15 mouse cellular contexts compared by ENCODE assay signal in genomic region chr6:135066795-135067445, GRCm38 (mm10). TPM values are rescaled to one million over a fixed set of nuclear protein-coding genes. Genes with fewer than 3 reads are reported as not detected.
DNase-seq lines count a peak whose midpoint lies in the region; ATAC-seq and TF ChIP-seq lines count a peak whose summit lies in the region.
"Had no signal": no experiment of that assay in that cellular context is flagged by ENCODE, and none has a peak within 500 bp of the region (broad histone marks: within the 10 kb centered on the region; RNA-seq: fewer than 3 reads in every experiment).

No protein-coding gene starts in this region.

- H3K4me3 ChIP-seq in heart, postnatal 0 days (ENCODE audit: low read depth, low read length): no peak overlapping the region
- H3K4me3 ChIP-seq in neural tube, embryonic 12.5 days: no peak overlapping the region
- H3K4me3 ChIP-seq in limb, embryonic 14.5 days (replicated peaks; ENCODE audit: low read length): no peak overlapping the region
- H3K4me3 ChIP-seq in hindbrain, embryonic 13.5 days: no peak overlapping the region
- H3K4me3 ChIP-seq: megakaryocyte, embryonic 14.5 days had no signal

- WGBS in heart, postnatal 0 days: 60% methylated on average over 6 of the region's 6 CpGs
- 11% methylated on average over 6 of the region's 6 CpGs for WGBS in neural tube, embryonic 12.5 days
- 40% methylated on average over 6 of the region's 6 CpGs for WGBS in limb, embryonic 14.5 days
- WGBS in hindbrain, embryonic 13.5 days: 23% methylated on average over 6 of the region's 6 CpGs

- no peak overlapping the region for H3K27ac ChIP-seq in heart, postnatal 0 days (ENCODE audit: low read depth)
- H3K27ac ChIP-seq in neural tube, embryonic 12.5 days: no peak overlapping the region
- no peak overlapping the region for H3K27ac ChIP-seq in limb, embryonic 14.5 days (replicated peaks; ENCODE audit: low read depth, low read length)
- no peak overlapping the region for H3K27ac ChIP-seq in hindbrain, embryonic 13.5 days
- H3K27ac ChIP-seq: limb, embryonic 12.5 days had no signal

- TF ChIP-seq EP300 in heart, postnatal 0 days (IDR thresholded peaks at IDR 0.05; ENCODE audit: low read depth): no peak

- H3K9me3 ChIP-seq in heart, postnatal 0 days (replicated peaks; ENCODE audit: control insufficient read depth, low read length): no peaks in the 10 kb centered on the region
- no peaks in the 10 kb centered on the region for H3K9me3 ChIP-seq in neural tube, embryonic 12.5 days
- no peaks in the 10 kb centered on the region for H3K9me3 ChIP-seq in limb, embryonic 14.5 days (ENCODE audit: control insufficient read depth, low read length)
- no peaks in the 10 kb centered on the region for H3K9me3 ChIP-seq in hindbrain, embryonic 13.5 days
- H3K9me3 ChIP-seq: limb, embryonic 12.5 days; megakaryocyte, embryonic 14.5 days had no signal

- peak overlapping the region; percentile 13; the same call in 1 of the 2 replicates for H3K4me2 ChIP-seq in heart, postnatal 0 days (ENCODE audit: low read depth, low read length)
- H3K4me2 ChIP-seq in neural tube, embryonic 12.5 days (replicated peaks): peak overlapping the region; percentile 24
- 0 out of 2 replicates have a peak overlapping the region, but pooled peaks have one; percentile 7 for H3K4me2 ChIP-seq in limb, embryonic 14.5 days (replicated peaks; ENCODE audit: low read depth, low read length, severe bottlenecking)
- H3K4me2 ChIP-seq in hindbrain, embryonic 13.5 days: no peak overlapping the region

- H3K36me3 ChIP-seq in heart, postnatal 0 days (replicated peaks; ENCODE audit: control insufficient read depth, insufficient read depth, low read length): no peaks in the 10 kb centered on the region
- H3K36me3 ChIP-seq in neural tube, embryonic 12.5 days: no peaks in the 10 kb centered on the region
- no peaks in the 10 kb centered on the region for H3K36me3 ChIP-seq in limb, embryonic 14.5 days (ENCODE audit: control insufficient read depth, insufficient read depth, low read length)
- no peaks in the 10 kb centered on the region for H3K36me3 ChIP-seq in hindbrain, embryonic 13.5 days
- H3K36me3 ChIP-seq: limb, embryonic 12.5 days had no signal

- 0 out of 2 replicates have a peak, but pooled peaks cover 5% of the 10 kb centered on the region for H3K27me3 ChIP-seq in heart, postnatal 0 days (ENCODE audit: control insufficient read depth, insufficient read depth, low read length)
- H3K27me3 ChIP-seq in neural tube, embryonic 12.5 days (replicated peaks): peaks cover 5% of the 10 kb centered on the region; the same call in 1 of the 2 replicates
- peaks cover 3% of the 10 kb centered on the region; the same call in 1 of the 2 replicates for H3K27me3 ChIP-seq in limb, embryonic 14.5 days (ENCODE audit: control insufficient read depth, insufficient read depth, low read length)
- peaks cover 44% of the 10 kb centered on the region for H3K27me3 ChIP-seq in hindbrain, embryonic 13.5 days

- no peak for DNase-seq in heart, postnatal 0 days (ENCODE audit: low spot score)
- DNase-seq in heart, adult 8-10 months (ENCODE audit: low spot score): no peak
- no peak for DNase-seq in neural tube, embryonic 10.5 days (ENCODE audit: extremely low spot score, low spot score)
- no peak for DNase-seq in limb, embryonic 14.5 days (ENCODE audit: low spot score)
- DNase-seq in adrenal gland, postnatal 25 days: no peak
- no peak for DNase-seq in layer of hippocampus, adult 9-11 months
- DNase-seq: adrenal gland, postnatal 14 days; cerebellum, adult 8-10 months; gastrocnemius, postnatal 14 days; kidney, postnatal 36 days had no signal

- no peak for TF ChIP-seq CTCF in heart, postnatal 0 days (IDR thresholded peaks at IDR 0.05; ENCODE audit: low read depth)

- H3K4me1 ChIP-seq in heart, postnatal 0 days (ENCODE audit: control insufficient read depth, insufficient read depth): peaks cover 5% of the 10 kb centered on the region; the same call in 1 of the 2 replicates
- peaks cover 24% of the 10 kb centered on the region for H3K4me1 ChIP-seq in neural tube, embryonic 12.5 days
- H3K4me1 ChIP-seq in limb, embryonic 14.5 days (ENCODE audit: control insufficient read depth, insufficient read depth, low read length): no peaks in the 10 kb centered on the region
- H3K4me1 ChIP-seq in hindbrain, embryonic 13.5 days (replicated peaks): peaks cover 13% of the 10 kb centered on the region

- H3K9ac ChIP-seq in heart, postnatal 0 days (replicated peaks; ENCODE audit: low read depth, low read length): no peak overlapping the region
- H3K9ac ChIP-seq in neural tube, embryonic 12.5 days: no peak overlapping the region
- no peak overlapping the region for H3K9ac ChIP-seq in limb, embryonic 14.5 days (ENCODE audit: low read depth, low read length, severe bottlenecking)
- H3K9ac ChIP-seq in hindbrain, embryonic 13.5 days: no peak overlapping the region
- H3K9ac ChIP-seq: limb, embryonic 12.5 days had no signal

- ATAC-seq in heart, postnatal 0 days (ENCODE audit: insufficient read depth, low read depth): no peak
- ATAC-seq in neural tube, embryonic 12.5 days (ENCODE audit: low FRiP score, low read depth): no peak
- ATAC-seq in limb, embryonic 14.5 days (ENCODE audit: low FRiP score, low read depth): no peak
- ATAC-seq in hindbrain, embryonic 13.5 days (ENCODE audit: low FRiP score): no peak

- TF ChIP-seq POLR2A in limb, embryonic 14.5 days (IDR thresholded peaks at IDR 0.05; ENCODE audit: borderline replicate concordance, extremely low read depth, insufficient read depth, insufficient read length): no peak

RNA-seq across cellular contexts. Expression of gene Gprc5a, which starts 1.5 kb away (rescaled TPM):
- 0.12 TPM in 1 of 2 replicates, not detected in the other for total RNA-seq in heart, postnatal 0 days (2014; rRNA removed; ENCODE audit: low replicate concordance)
- 2.3 and 2.5 TPM in 2 replicates for polyA plus RNA-seq in heart, postnatal 0 days (2015; fragmentation: Nextera tagmentation; extraction: Ambion mirVana)
- 1 to 10 TPM in 2 of 4 experiments, under 1 TPM in 2; 0.75 to 1.9 (median 0.93) TPM for total RNA-seq in heart, adult 8-10 months (2022)
- 2.5 and 3.3 TPM in 2 replicates for polyA plus RNA-seq in neural tube, embryonic 12.5 days (2016; fragmentation: Nextera tagmentation; extraction: Ambion mirVana)
- polyA plus RNA-seq in limb, embryonic 14.5 days (2012; rRNA removed): 2.7 and 2.8 TPM in 2 replicates
- 3.8 and 4.7 TPM in 2 replicates for polyA plus RNA-seq in limb, embryonic 14.5 days (2014; fragmentation: Nextera tagmentation; extraction: Ambion mirVana)
- 0.33 and 0.71 TPM in 2 replicates for total RNA-seq in adrenal gland, postnatal 25 days (2021)
- polyA plus RNA-seq in hindbrain, embryonic 13.5 days (2015; fragmentation: Nextera tagmentation; extraction: Ambion mirVana): 0.72 and 1.1 TPM in 2 replicates
- total RNA-seq: MEL had no signal

RNA-seq across cellular contexts. Expression of gene Gprc5d, which starts 51.2 kb away (rescaled TPM):
- total RNA-seq in heart, postnatal 0 days (2014; rRNA removed; ENCODE audit: low replicate concordance): not detected in 2 replicates
- polyA plus RNA-seq in heart, postnatal 0 days (2015; fragmentation: Nextera tagmentation; extraction: Ambion mirVana): not detected in 2 replicates
- not detected for total RNA-seq in heart, adult 8-10 months (2022)
- polyA plus RNA-seq in neural tube, embryonic 12.5 days (2016; fragmentation: Nextera tagmentation; extraction: Ambion mirVana): not detected in 2 replicates
- 0.10 and 0.23 TPM in 2 replicates for polyA plus RNA-seq in limb, embryonic 14.5 days (2012; rRNA removed)
- polyA plus RNA-seq in limb, embryonic 14.5 days (2014; fragmentation: Nextera tagmentation; extraction: Ambion mirVana): 0.19 TPM in 1 of 2 replicates, not detected in the other
- total RNA-seq in adrenal gland, postnatal 25 days (2021): not detected in 2 replicates
- polyA plus RNA-seq in hindbrain, embryonic 13.5 days (2015; fragmentation: Nextera tagmentation; extraction: Ambion mirVana): not detected in 2 replicates
- total RNA-seq: adrenal gland, postnatal 14 days; gastrocnemius, postnatal 14 days; MEL had no signal
- polyA plus RNA-seq: limb, embryonic 12.5 days had no signal

RNA-seq across cellular contexts. Expression of gene Ddx47, which starts 55.5 kb away (rescaled TPM):
- total RNA-seq in heart, postnatal 0 days (2014; rRNA removed; ENCODE audit: low replicate concordance): 24.5 and 35.8 TPM in 2 replicates
- 51.4 and 52.7 TPM in 2 replicates for polyA plus RNA-seq in heart, postnatal 0 days (2015; fragmentation: Nextera tagmentation; extraction: Ambion mirVana)
- 10 to 100 TPM; 36.3 to 39.7 (median 38.0) TPM for total RNA-seq in heart, adult 8-10 months (2022)
- polyA plus RNA-seq in neural tube, embryonic 12.5 days (2016; fragmentation: Nextera tagmentation; extraction: Ambion mirVana): 90.8 and 93.0 TPM in 2 replicates
- polyA plus RNA-seq in limb, embryonic 14.5 days (2012; rRNA removed): 93.9 and 104 TPM in 2 replicates
- polyA plus RNA-seq in limb, embryonic 14.5 days (2014; fragmentation: Nextera tagmentation; extraction: Ambion mirVana): 97.6 and 107 TPM in 2 replicates
- total RNA-seq in adrenal gland, postnatal 25 days (2021): 62.2 and 75.9 TPM in 2 replicates
- polyA plus RNA-seq in hindbrain, embryonic 13.5 days (2015; fragmentation: Nextera tagmentation; extraction: Ambion mirVana): 78.4 and 84.6 TPM in 2 replicates
